Mouse (Mus musculus): ENCODE results near the gene Arhgap23. TPM values are rescaled to one million over a fixed set of nuclear protein-coding genes. Genes with fewer than 3 reads are reported as not detected.

Gene Arhgap23
- polyA plus RNA-seq, 2 experiments = 9.8 to 28.9 TPM

- no peak overlapping the region for H3K4me3 ChIP-seq (replicated peaks; ENCODE audit: low read length)
- WGBS = 66% methylated on average over 8 of the region's 8 CpGs
- 0 out of 2 replicates have a peak overlapping the region, but pooled peaks have one; percentile 13 for H3K27ac ChIP-seq (replicated peaks; ENCODE audit: low read depth, low read length)
- ATAC-seq (ENCODE audit: low FRiP score, low read depth) (no peak), DNase-seq (ENCODE audit: low spot score) (no peak)
- TF ChIP-seq POLR2A (IDR thresholded peaks at IDR 0.05; ENCODE audit: borderline replicate concordance, extremely low read depth, insufficient read depth, insufficient read length) = no peak
- H3K27me3 ChIP-seq (ENCODE audit: control insufficient read depth, insufficient read depth, low read length) = no peaks in the 10 kb centered on the region
- no peak overlapping the region for H3K9ac ChIP-seq (ENCODE audit: low read depth, low read length, severe bottlenecking)
- H3K4me1 ChIP-seq (ENCODE audit: control insufficient read depth, insufficient read depth, low read length) = peaks cover 20% of the 10 kb centered on the region
- H3K4me2 ChIP-seq (replicated peaks; ENCODE audit: low read depth, low read length, severe bottlenecking) = no peak overlapping the region
- no peaks in the 10 kb centered on the region for H3K9me3 ChIP-seq (ENCODE audit: control insufficient read depth, low read length)
- no peaks in the 10 kb centered on the region; the same call in 1 of the 2 replicates for H3K36me3 ChIP-seq (ENCODE audit: control insufficient read depth, insufficient read depth, low read length)
Measured at GRCm38 (mm10) chr11:97429615-97430014, 14.3 kb downstream of the Arhgap23 start.

- Histone ChIP-seq H3K4me2 (replicated peaks; ENCODE audit: low read depth, low read length, severe bottlenecking) (no peak overlapping the region), H3K4me1 (ENCODE audit: control insufficient read depth, insufficient read depth, low read length) (peaks cover 32% of the 10 kb centered on the region), H3K36me3 (ENCODE audit: control insufficient read depth, insufficient read depth, low read length) (no peaks in the 10 kb centered on the region; the same call in 1 of the 2 replicates), H3K4me3 (replicated peaks; ENCODE audit: low read length) (no peak overlapping the region), H3K9ac (ENCODE audit: low read depth, low read length, severe bottlenecking) (no peak overlapping the region), H3K27ac (replicated peaks; ENCODE audit: low read depth, low read length) (no peak overlapping the region), H3K9me3 (ENCODE audit: control insufficient read depth, low read length) (no peaks in the 10 kb centered on the region), H3K27me3 (ENCODE audit: control insufficient read depth, insufficient read depth, low read length) (no peaks in the 10 kb centered on the region)
- DNase-seq (ENCODE audit: low spot score) = no peak
- TF ChIP-seq POLR2A (IDR thresholded peaks at IDR 0.05; ENCODE audit: borderline replicate concordance, extremely low read depth, insufficient read depth, insufficient read length) = no peak
- ATAC-seq (ENCODE audit: low FRiP score, low read depth) = no peak
- 8% methylated on average over 3 of the region's 3 CpGs for WGBS
Measured at GRCm38 (mm10) chr11:97432015-97432414, 16.7 kb downstream of the Arhgap23 start.

GRCm38 (mm10) chr11:97432983-97433539 is 17.7 kb downstream of the Arhgap23 start:
- H3K4me3 ChIP-seq (replicated peaks; ENCODE audit: low read length) = no peak overlapping the region
- no peak overlapping the region for H3K27ac ChIP-seq (replicated peaks; ENCODE audit: low read depth, low read length)
- H3K4me2 ChIP-seq (replicated peaks; ENCODE audit: low read depth, low read length, severe bottlenecking) = no peak overlapping the region
- H3K36me3 ChIP-seq (ENCODE audit: control insufficient read depth, insufficient read depth, low read length) = no peaks in the 10 kb centered on the region; the same call in 1 of the 2 replicates
- H3K27me3 ChIP-seq (ENCODE audit: control insufficient read depth, insufficient read depth, low read length) = no peaks in the 10 kb centered on the region
- TF ChIP-seq POLR2A (IDR thresholded peaks at IDR 0.05; ENCODE audit: borderline replicate concordance, extremely low read depth, insufficient read depth, insufficient read length) = no peak
- H3K4me1 ChIP-seq (ENCODE audit: control insufficient read depth, insufficient read depth, low read length) = peaks cover 32% of the 10 kb centered on the region
- no peaks in the 10 kb centered on the region for H3K9me3 ChIP-seq (ENCODE audit: control insufficient read depth, low read length)
- no peak overlapping the region for H3K9ac ChIP-seq (ENCODE audit: low read depth, low read length, severe bottlenecking)
- ATAC-seq (ENCODE audit: low FRiP score, low read depth) = no peak
- DNase-seq (ENCODE audit: low spot score) = no peak
- 84% methylated on average over 8 of the region's 8 CpGs for WGBS

GRCm38 (mm10) chr11:97434121-97434520 is 18.8 kb downstream of the Arhgap23 start:
- H3K27ac ChIP-seq (replicated peaks; ENCODE audit: low read depth, low read length) = no peak overlapping the region
- H3K4me1 ChIP-seq (ENCODE audit: control insufficient read depth, insufficient read depth, low read length) = peaks cover 36% of the 10 kb centered on the region
- no peak for TF ChIP-seq POLR2A (IDR thresholded peaks at IDR 0.05; ENCODE audit: borderline replicate concordance, extremely low read depth, insufficient read depth, insufficient read length)
- no peak overlapping the region for H3K9ac ChIP-seq (ENCODE audit: low read depth, low read length, severe bottlenecking)
- H3K36me3 ChIP-seq (ENCODE audit: control insufficient read depth, insufficient read depth, low read length) = no peaks in the 10 kb centered on the region; the same call in 1 of the 2 replicates
- H3K4me2 ChIP-seq (replicated peaks; ENCODE audit: low read depth, low read length, severe bottlenecking) = no peak overlapping the region
- ATAC-seq (ENCODE audit: low FRiP score, low read depth) (no peak), DNase-seq (ENCODE audit: low spot score) (no peak)
- H3K4me3 ChIP-seq (replicated peaks; ENCODE audit: low read length) = no peak overlapping the region
- H3K27me3 ChIP-seq (ENCODE audit: control insufficient read depth, insufficient read depth, low read length) = no peaks in the 10 kb centered on the region
- 80% methylated on average over 8 of the region's 8 CpGs for WGBS
- H3K9me3 ChIP-seq (ENCODE audit: control insufficient read depth, low read length) = no peaks in the 10 kb centered on the region

GRCm38 (mm10) chr11:97434704-97435454 is 19.5 kb downstream of the Arhgap23 start:
- Histone ChIP-seq H3K36me3 (ENCODE audit: control insufficient read depth, insufficient read depth, low read length) (no peaks in the 10 kb centered on the region; the same call in 1 of the 2 replicates), H3K27ac (replicated peaks; ENCODE audit: low read depth, low read length) (peak overlapping the region; percentile 63), H3K4me2 (replicated peaks; ENCODE audit: low read depth, low read length, severe bottlenecking) (peak overlapping the region; percentile 37; the same call in 1 of the 2 replicates), H3K4me1 (ENCODE audit: control insufficient read depth, insufficient read depth, low read length) (peaks cover 39% of the 10 kb centered on the region), H3K27me3 (ENCODE audit: control insufficient read depth, insufficient read depth, low read length) (no peaks in the 10 kb centered on the region), H3K4me3 (replicated peaks; ENCODE audit: low read length) (peak overlapping the region; percentile 26), H3K9ac (ENCODE audit: low read depth, low read length, severe bottlenecking) (peak overlapping the region; percentile 28; the same call in 1 of the 2 replicates), H3K9me3 (ENCODE audit: control insufficient read depth, low read length) (no peaks in the 10 kb centered on the region)
- ATAC-seq (ENCODE audit: low FRiP score, low read depth) (peak; percentile 46), DNase-seq (ENCODE audit: low spot score) (peak; percentile 64)
- no peak for TF ChIP-seq POLR2A (IDR thresholded peaks at IDR 0.05; ENCODE audit: borderline replicate concordance, extremely low read depth, insufficient read depth, insufficient read length)
- 9% methylated on average over 15 of the region's 15 CpGs for WGBS

All from limb, embryonic 14.5 days (tissue).